Mouse (Mus musculus) E14TG2a.4 (cell line): ENCODE data around the gene Chrnb2.

ENCODE experiments used
- CTCF ChIP-seq: conservative IDR thresholded peaks from 2 replicates; pipeline ENCODE4 v1.5.1; 2014; ENCODE audit warnings: low read length
- NANOG ChIP-seq: IDR thresholded peaks from 2 replicates; pipeline ENCODE4 v1.6.1; 2014; ENCODE audit warnings: borderline replicate concordance, low read length, mixed read lengths

DNA sequence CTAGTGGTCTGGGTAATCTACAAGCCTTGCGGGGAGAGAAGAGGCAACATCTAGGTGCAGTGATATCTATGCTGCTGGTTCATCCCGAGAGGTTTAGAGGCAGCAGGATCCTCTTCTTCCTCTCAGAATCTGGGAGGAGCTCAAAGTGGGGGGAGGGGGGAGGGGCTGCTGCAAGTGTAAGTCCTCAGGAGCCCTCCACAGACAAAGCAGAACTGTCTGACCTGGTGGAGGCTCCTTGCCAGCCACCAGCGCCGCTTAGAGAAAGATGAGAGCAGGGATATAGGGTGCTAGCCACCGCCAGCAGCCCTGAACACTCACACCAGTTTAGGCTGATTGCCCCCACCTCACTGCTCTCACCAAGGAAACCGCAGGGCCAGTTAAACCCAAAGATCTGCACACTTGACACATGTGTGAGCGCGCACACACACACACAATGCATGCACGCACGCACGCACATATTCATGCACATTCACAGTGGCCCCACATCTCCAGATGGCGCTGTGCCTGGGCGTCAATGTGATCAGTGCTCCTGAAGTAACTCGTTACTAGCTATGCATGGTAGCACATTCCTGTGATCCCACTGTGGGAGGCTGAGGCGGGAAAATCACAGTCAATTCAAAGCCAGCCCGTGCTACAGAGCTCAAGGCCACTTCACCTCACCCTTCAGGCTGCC lies 24.4 kb upstream of the Chrnb2 start:
- TF ChIP-seq CTCF (peak; percentile 19; the same call in 1 of the 2 replicates), NANOG (no peak)
